Mouse (Mus musculus): ENCODE data around the gene Xpc. TPM values are rescaled to one million over a fixed set of nuclear protein-coding genes. Genes with fewer than 3 reads are reported as not detected.
"Not testable (repeated sequence)": the region's sequence is repeated elsewhere in the genome, so short reads cannot be mapped to it uniquely, and the experiment has no call there.

Xpc gene
- polyA plus RNA-seq, 3 experiments from 2014 or later, result 9.5 to 15.4 (median 13.3) TPM

GRCm38 (mm10) chr6:91471427-91471826 lies 44.3 kb downstream of the Xpc start:
- not testable (repeated sequence) for ATAC-seq

- ATAC-seq, result no peak
Observed at GRCm38 (mm10) chr6:91470712-91471111, 45.0 kb downstream of the Xpc start.

GRCm38 (mm10) chr6:91467106-91467505 lies 48.6 kb downstream of the Xpc start:
- no peak for ATAC-seq

- no peak for ATAC-seq
Observed at GRCm38 (mm10) chr6:91465756-91466155, 49.9 kb downstream of the Xpc start.

GRCm38 (mm10) chr6:91459471-91459870 lies 56.2 kb downstream of the Xpc start:
- no peak for ATAC-seq

GRCm38 (mm10) chr6:91454546-91454945 lies 61.1 kb downstream of the Xpc start:
- no peak for ATAC-seq

- no peak for ATAC-seq
Observed at GRCm38 (mm10) chr6:91452056-91452455, 63.6 kb downstream of the Xpc start.

GRCm38 (mm10) chr6:91449472-91450225 lies 66.0 kb downstream of the Xpc start:
- no peak for ATAC-seq

- ATAC-seq, result no peak
Observed at GRCm38 (mm10) chr6:91445316-91445715, 70.4 kb downstream of the Xpc start.

GRCm38 (mm10) chr6:91441145-91441662 lies 74.5 kb downstream of the Xpc start:
- peak; percentile 49 for ATAC-seq

GRCm38 (mm10) chr6:91440474-91441144 lies 75.1 kb downstream of the Xpc start:
- ATAC-seq, result peak; percentile 93

Other genes starting within 250 kb of the Xpc start
- not detected for gene Wnt7a, start 104.5 kb downstream of the Xpc start, polyA plus RNA-seq (2017; shearing (Covaris generic))
- gene Chchd4, start 42.3 kb downstream of the Xpc start, polyA plus RNA-seq (2017; shearing (Covaris generic)), result 10 to 100 TPM in 2 of 3 experiments, 1 to 10 TPM in 1; 9.8 to 11.3 (median 10.6) TPM
- gene Tmem43, start 42.2 kb downstream of the Xpc start, polyA plus RNA-seq (2017; shearing (Covaris generic)), result 10 to 100 TPM; 38.6 to 55.4 (median 48.3) TPM
- 100 to 1,000 TPM; 148 to 161 (median 160) TPM for gene Lsm3, start within 50 bp of the Xpc start, polyA plus RNA-seq (2017; shearing (Covaris generic))
- gene Slc6a6, start 168.2 kb upstream of the Xpc start, polyA plus RNA-seq (2017; shearing (Covaris generic)), result 10 to 100 TPM; 33.6 to 47.0 (median 35.3) TPM

All from inflammation-experienced regulatory T-cells, adult 6 months (primary cell).